Mouse (Mus musculus) lung, postnatal 14 days (tissue): ENCODE data around the gene Gna15.
A peak's percentile ranks its signal among the peaks of the same experiment; 100 is the strongest.

Source experiments
- DNase-seq: peaks from one replicate; pipeline ENCODE4 v3.0.0; 2021

The Gna15 gene

DNA sequence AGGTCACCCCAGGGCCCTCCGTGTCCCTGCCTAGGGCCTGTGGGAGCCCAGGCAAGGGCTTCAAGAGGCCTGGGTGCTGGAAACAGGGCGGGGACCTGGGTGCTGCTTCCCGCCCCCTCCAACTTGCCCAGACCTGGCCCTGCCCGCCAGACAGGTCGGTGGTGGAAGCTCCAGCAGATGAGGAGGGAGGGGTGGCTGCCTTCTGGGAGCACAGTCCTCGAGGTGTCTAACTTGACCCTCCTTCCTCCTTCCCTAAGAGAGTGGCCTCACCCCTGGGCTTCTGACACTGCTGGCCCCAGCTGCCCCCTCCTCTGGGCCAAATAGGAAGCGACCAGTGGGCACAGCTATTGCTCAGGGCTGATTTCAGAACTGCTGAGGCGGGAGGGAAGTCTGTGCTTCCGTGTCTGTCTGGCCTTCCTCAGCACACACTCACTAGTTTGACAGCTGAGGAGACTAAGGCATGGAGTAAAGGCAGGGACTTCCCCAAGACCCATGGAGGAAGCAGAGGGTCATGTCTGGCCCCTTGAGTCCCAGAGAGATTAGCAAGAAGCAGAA, at the start of gene Gna15:
Gene Gna15, minus strand, starts transcription at position 175 of the 555 bp plus-strand sequence.
- no peak for DNase-seq

DNA sequence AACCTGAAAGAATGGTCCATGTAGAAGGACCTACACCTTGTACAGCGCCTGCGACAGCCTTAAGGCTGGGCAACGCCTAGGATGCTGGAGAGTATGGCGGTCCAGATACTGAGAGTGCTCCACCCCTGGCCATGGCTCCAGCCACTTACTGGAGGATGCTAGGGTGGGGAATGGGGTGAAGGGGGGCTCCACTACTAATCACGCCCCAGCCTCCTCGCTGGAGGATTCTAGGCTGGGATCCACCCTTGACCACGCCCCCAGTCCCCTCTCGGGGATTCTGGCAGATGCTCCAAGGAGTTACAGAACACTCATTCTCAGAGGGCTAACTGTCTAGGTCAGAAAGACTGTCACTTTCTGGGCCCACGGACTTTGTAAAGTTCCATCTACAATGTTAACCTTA, 49.0 kb upstream of the Gna15 start:
- peak; percentile 58 for DNase-seq

DNA sequence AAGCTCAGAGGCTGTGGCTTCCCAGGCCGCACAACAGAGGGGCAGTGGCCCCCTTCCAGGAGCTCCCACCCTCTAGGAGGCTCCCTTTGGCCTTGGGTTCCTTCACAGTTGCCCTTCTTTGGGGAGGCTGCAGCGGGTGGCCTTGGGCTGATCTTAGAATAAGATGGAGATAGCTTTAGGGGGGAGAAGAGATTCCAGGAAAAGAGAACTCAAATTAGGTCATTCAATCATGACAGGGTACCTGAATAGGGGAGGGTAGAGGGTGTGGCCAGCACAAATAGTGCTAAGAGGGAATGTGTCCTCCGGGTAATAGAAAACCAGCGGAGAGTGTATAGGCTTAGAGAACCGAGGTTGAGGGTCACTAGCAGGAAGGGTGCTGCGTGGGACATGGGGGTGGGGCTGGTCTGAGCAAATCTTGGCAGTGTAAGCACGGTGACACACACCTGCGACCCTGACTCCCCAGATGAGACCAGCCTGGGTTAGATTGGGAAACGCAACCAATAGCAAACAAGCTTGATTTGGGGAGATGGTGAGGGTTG, 48.2 kb upstream of the Gna15 start:
- no peak for DNase-seq

DNA sequence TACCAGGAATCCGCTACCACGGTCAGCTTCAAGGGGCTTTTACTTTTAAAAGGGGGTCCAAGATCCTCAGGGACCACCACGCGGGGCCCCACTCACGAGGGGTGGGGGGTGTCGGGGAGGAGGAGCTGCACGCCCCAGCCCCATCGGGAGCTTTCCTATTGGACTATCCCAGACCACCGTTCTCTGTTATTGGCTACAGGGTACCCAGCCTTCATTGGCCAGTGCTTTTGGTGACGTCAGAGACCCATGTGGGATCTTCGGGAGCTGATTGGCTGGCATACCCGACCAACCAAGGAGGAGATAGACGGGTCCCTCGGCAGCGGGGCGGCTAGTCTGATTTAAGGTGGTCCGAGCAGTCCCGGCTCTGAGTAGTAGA, 47.5 kb upstream of the Gna15 start:
- peak; percentile 99 for DNase-seq

DNA sequence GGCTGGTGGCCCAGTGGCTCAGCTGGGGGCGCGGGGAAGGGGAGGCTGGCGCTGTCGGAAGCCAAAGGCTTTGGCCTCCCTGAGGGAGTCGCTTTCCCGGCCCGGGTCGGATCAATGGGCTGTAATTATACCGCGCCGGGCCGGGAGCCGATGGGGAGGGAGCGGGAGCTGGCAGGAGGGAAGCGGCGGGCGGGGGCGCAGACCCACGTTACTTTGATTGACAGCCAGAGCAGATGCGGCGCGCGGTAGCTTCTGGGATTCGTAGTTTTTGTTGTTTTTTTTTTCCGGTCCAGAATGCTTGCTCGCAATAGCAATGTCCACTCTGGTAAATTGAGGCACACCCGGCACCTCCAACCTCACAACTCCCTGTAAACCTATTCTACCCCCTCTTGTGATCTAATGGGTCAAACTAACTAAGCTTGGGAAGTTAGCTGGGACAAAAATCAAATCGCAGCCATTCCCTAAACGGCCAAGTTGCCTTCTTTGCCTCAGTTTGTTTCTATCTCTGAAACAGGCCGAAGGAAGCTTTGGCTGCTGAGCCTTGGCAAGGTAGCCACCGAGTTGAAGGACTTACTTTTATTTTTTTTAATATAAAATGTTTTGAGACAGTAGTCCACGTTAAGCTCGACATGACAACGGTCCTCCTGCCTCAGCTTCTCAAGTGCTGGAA, 46.9 kb upstream of the Gna15 start:
- DNase-seq = peak; percentile 96

DNA sequence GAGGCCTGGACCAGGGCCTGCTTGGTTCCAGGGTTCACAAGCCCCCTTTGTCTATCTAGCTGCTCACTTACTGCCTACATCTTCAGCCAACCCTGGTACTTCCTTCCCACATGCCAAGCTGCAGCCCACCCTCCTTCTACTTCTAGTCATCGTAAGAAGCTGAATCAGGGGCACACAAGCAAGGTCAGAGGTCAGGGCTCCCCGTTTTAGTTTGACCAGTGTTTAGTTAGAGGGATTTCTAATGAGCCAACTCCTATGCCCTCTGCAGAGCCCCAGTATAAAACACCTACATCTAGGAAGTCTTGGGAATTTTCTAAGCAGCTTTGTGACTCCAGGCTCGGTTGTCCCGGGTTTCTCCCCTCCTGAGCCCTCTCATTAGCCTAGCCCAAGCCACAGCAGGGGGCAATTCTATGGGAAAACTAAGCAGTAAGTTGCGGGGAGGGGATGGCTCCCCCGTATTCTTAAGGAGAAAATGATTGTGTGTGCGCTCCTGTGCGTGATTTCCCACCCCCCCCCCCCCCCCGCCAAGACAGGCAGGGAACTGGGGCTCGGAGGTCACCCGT, 46.3 kb upstream of the Gna15 start:
- DNase-seq = no peak

DNA sequence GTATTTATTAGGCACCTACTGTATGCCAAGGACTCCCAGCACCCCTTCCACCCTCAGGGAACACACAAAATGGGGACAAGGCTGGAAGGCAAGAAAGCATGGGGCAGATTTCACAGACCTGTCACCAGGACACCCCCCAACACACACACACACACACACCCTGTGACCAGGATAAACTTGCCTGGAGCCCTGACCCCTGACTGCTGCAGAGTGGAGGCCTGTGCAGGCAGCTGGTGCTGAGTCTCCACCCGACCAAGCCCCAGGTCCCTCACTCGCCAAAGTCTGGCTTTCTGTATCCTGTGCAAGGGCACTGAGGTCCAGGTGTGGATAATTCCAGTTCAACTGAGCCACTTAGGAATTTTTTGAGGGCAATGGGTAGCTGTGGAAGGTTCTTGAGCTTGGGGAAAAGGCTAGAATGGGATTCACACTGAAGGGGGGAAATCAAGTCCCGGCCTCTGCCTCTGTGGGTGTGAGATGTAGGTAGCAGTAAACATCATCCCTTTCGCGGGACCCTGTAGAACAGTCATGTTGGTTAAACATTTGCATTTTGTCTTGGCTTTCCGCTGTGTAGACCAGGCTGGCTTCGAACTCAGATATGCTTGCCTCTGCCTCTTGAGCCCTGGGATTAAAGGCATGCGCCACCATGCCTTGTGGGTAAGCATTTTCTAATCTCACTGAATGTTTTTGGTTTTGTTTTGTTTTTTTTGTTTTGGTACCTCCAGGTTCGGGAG, 45.6 kb upstream of the Gna15 start:
- DNase-seq = no peak

DNA sequence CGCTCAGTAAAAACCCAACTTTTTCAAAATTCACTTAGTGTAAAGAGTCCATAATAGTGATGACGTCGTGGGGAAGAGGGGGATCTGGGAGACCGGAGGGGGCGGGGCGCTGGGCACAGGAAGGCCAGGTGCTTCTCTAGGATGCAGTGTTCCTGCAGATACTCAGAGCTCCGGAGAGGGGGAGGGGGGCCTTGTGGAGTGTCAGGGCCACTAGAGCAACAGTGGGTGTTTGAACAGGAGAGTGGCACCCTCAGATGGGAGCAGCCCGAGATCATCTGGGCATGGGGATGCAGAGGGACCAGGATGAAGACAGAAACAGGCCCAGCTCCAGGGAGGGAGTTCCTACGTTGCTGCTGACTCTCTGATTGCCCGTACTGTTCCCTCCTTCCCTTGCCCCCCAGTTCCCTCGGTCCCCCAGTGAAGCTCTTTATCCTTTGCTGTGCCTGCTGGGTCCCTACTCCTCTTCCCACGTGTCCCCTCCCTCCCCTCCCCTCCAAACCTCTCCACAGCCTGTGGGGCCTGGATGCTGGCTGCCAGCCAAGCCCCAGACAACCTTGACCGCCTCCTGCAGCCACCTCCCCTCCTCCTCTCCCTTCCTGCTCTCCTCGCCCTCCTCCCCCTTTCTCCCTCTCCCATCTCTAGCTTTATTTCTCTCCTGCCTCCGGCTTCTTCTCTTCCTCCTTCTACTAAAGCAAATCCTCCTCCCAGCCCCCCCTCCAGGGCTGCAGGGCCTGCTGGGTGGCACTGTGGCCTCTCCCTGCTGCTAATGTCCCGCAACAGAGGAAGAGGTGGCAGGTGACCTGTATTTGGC, 44.6 kb upstream of the Gna15 start:
- peak; percentile 32 for DNase-seq

DNA sequence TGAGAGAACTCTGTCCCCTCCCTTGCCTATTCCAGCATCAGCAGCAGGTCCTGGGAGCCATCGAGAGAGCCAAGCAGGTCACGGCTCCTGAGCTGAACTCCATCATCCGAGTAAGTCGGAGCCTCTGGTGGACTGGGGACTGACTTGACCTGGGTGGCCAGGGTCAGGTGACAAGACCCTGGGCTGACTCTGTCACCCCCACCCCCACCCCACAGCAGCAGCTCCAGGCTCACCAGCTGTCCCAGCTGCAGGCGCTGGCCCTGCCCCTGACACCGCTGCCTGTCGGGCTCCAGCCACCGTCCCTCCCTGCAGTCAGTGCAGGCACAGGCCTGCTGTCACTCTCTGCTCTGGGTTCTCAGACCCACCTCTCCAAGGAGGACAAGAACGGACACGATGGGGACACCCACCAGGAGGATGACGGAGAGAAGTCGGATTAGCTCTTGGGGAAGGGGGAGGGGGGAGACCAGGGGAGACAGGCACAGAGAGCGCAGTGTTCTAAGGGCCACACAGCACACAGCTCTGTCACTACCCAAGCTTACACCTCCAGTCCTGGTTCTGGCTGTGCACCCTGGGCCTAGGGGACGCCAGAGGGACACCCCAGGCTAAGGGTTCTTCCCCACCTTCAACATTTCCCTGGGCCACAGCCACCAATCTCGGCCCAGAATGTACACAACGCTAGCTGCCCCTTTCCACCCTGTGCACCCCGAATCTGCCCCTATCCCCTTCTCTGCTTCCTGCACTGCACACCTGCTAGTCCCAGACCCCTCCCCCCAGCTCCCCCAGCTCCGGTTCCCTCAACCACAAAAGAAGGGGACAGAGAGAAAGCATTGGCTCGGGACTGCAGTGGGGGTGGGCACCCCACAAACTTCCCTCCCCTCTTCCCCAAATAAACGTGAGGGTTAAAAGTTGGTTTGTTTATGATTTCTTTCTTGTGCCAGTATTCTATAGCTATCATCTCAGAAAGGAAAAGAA, 41.5 kb upstream of the Gna15 start:
- DNase-seq = no peak

DNA sequence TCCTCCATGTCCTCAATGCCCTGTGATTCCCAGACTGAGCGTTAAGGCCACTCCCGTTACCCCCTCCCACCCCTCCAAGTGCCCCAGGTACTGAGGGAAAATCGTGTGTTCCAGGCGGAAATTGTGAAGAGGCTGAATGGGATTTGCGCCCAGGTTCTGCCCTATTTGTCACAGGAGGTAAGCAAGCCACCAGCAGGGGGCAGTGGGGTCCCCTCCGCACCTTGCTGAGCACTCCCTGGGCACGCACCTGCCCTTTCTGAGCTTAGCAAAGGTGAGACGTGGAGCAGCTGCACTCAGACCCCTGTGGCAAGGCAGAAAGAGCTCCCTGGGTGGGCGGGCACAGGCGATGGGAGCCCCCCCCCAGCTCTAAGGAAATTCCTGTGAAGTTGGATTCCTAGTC, 40.7 kb upstream of the Gna15 start:
- DNase-seq = peak; percentile 72

DNA sequence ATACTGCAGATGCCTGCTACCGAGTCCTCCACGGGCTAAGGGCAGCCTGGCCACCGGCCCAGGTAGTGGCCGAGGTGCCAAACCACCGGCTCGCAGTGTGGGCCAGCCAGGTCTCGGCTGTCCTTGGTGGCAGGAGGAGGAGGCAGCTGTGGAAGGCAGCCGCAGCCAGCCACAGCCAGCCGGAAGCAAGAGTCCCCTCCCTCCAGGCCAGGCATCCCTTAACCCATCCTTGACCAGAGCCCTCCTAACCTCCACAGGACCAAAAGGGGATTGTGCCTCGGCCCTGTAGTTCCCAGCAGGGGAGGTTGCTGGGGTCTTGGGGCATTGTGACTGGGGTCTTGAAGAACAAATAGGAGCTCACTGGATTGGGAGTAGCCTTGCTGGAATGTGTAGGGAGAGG, 40.2 kb upstream of the Gna15 start:
- DNase-seq = peak; percentile 61

DNA sequence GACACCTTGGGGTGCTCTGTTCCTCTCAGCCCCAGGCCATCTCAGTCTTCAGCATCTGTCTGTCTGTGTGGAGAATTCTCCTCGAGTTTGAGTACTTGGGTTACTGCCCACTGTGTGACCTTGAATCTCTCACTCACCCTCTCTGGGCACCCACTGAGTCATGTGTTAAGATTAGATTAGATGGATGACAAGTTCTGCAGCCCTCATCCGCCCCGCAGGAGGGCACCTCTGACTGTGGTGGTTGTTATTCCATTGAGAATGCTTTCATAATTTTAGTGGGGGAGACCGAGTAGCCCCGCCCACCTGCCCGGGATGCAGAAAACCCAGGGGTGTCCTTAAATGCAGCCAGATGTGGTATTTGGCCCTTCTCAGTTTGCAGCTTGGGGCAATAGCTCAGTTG, 39.5 kb upstream of the Gna15 start:
- DNase-seq = no peak

DNA sequence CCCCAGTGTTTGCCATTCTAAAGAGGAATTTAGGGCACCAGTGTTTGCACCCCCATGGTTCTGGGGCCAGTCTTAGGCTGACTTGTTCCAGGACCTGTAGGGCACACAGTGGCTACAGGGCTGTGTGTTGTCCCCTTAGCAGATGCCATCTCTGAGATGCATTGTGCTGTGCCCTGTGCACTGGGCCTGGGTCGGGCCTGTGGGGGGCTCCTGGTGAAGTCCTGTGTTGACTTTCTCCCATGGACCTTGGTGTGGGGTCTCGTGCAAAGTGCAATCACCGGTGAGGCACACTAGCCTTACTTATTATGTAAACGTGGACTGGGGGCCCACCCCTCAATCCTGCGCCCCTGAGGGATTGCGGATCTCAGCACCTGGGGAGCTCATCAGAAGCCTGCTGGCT, 38.4 kb upstream of the Gna15 start:
- no peak for DNase-seq

DNA sequence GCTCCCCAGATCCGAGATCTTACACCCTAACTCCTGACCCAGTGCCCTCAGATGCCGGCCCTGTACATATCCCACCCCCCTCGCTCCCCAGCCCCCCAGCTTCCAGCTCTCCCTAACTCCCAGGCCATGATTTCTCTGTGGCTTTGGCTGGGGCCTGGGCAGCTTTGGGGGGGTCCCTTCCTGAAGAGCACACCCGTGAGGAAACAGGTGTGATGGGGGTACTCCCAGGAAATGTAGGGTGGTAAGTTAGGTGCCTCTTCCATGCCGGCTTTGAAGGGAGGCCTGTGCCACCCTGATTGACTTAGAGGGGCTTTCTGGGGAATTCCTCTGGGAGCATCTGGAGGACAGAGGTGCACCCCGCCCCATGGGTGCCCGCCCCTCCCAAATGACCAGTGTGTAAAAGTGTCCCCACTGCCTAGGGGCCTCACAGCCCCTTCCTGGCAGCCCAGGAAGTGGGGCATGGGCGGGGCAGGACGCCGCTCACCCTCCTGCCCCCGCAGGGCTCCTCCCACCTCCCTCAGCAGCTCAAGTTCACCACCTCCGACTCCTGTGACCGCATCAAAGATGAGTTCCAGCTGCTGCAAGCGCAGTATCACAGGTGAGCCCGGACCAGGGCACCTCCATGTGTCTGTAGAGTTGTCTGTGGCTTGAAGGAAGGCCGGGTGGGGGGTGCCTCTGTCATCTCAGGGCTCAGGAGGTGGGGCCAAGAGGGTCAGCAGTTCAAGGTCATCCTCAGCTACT, 36.9 kb upstream of the Gna15 start:
- DNase-seq = peak; percentile 57

DNA sequence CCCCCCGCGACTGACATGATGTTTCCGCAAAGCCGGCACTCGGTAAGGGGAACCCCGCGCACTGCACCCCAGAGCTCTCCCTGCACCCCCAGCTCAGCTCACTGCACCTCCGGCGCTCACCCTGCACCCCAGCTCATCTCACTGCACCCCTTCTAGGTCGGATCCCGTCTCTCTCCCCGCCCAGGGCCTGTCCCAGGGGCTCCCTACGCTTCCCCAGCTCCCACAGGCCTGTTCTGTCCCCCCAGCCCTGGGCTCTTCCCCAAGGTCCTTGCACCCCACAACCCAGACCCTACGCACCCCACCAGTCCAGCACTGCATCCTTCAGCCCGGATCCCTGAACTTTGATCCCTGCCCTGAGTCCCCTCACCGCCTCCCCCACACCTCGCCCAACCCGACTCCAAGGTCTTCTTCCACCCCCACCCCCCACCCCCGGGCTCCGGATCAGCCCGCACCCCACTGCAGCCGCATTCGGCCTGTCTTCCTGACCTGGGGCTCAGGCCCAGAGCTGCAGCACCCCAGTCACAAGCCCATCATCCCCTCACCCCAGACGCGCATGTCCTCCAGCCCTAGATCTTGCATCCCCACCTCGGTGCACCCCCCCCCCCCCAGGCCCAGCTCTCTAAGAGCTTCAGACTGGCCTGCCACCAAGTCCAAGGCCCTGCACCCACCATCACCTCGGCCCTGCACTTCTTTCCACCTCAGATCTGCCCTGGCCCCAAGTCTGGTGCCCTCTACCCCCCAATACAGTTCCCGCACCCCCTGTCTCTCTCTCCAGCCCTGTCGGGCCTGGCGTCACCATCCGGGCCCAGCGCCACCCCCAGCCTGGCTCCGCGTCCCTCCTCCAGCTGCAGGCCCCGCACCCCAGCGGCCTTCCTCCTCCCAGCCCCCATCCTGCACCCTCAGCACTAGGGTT, 35.9 kb upstream of the Gna15 start:
- DNase-seq = peak; percentile 76

DNA sequence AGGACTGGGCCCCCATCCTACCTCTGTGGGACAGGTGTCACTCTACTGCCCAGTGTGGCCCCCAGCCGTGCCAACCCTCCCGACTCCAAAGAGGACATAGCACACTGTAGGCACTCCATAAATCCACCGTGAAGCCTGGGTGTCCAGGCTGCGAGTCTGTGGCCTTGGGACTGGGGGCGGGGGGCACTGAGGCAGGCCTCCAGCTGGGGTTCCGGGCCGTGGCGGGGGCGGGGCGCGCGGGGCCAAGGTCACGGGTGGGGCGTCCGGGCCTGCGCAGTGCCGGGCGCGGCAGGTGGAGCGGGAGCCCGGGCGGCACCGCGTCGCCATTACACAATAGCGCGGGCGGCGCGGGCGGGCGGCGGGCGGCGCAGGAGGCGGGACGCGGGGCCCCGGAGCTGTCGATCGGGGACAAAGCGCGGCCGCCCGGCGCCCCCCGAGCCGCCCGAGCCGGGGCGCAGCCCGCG, 35.2 kb upstream of the Gna15 start, which contains the start of gene Aes:
Gene Aes, plus strand, starts transcription at position 326 of the 464 bp plus-strand sequence.
- peak; percentile 85 for DNase-seq

DNA sequence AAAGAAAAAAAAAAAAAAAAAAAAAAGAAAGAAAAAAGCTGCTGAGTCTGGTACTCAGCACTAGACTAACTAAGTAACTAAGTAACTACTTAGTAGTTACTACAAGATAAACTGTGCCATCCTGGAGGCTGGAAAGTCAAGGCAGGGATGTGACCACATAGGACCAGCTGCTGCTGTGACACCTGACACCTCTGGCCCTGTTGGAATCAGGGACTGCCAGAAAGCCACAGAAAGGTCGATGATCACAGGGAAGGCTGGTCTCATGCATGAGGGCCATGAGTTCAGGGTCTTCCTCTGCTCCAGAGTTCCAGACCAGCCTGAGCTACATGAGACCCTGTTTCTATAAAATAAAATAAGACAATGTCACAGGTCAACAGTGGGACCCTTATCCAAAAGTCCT, 33.5 kb upstream of the Gna15 start:
- no peak for DNase-seq

DNA sequence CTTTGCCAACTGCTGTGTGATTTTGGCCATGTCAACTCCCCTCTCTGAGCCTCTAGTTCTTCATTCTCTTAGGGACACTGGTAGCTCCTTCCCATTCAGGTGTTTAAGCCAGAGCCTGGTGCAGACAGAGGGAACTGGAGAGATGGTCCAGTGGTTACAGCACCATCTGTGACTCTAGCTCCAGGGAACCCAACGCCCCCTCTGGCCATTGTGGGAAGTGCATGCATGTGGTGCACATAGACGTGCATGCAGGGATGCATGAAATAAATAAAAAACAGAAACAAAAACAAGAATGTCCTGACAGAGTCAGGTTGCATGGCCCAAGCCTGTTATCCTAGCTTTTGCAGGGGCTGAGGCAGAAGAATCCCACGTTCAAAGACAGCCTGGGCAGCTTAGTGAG, 32.3 kb upstream of the Gna15 start:
- DNase-seq = no peak
